Mouse (Mus musculus) bone marrow macrophage, adult 2 months (primary cell): ENCODE measurements at regions not wholly inside any gene's neighbourhood (a gene's known extent, or its start where the extent isn't known, plus 50 kb on each side); places are given as distances from the start of the nearest gene placed in this dataset.

Source experiments
- CTCF ChIP-seq: IDR thresholded peaks from 2 replicates; pipeline ENCODE4 v1.5.1; 2012; ENCODE audit warnings: low read depth, mild to moderate bottlenecking, low read length, moderate library complexity
- POLR2A ChIP-seq: IDR thresholded peaks from 2 replicates; pipeline ENCODE4 v1.6.1; 2012; ENCODE audit warnings: mild to moderate bottlenecking, low read depth, low read length, borderline replicate concordance

- TF ChIP-seq CTCF, result no peak
- no peak for TF ChIP-seq POLR2A
These were observed 288.0 kb downstream of the Trim52 start for GRCm38 (mm10) chr14:106393978-106394377.
